Mouse (Mus musculus): ENCODE results near the gene Frg2f1. TPM values are rescaled to one million over a fixed set of nuclear protein-coding genes. Genes with fewer than 3 reads are reported as not detected.

Frg2f1 gene
- polyA plus RNA-seq, 2 experiments: 0.53 to 1.1 TPM

GRCm38 (mm10) chr4:119511591-119511990, 27.7 kb downstream of the Frg2f1 start:
- Histone ChIP-seq H3K27me3 (ENCODE audit: control insufficient read depth, insufficient read depth, low read length) (no peaks in the 10 kb centered on the region), H3K9me3 (ENCODE audit: control insufficient read depth, low read length) (no peaks in the 10 kb centered on the region), H3K9ac (replicated peaks) (no peak overlapping the region), H3K4me1 (replicated peaks; ENCODE audit: control insufficient read depth in 2 of 2, insufficient read depth in 2 of 2, low read length in 1 of 2) (no peaks in the 10 kb centered on the region), H3K36me3 (replicated peaks; ENCODE audit: control insufficient read depth, insufficient read depth, low read depth) (no peaks in the 10 kb centered on the region), H3K27ac (no peak overlapping the region), H3K4me3 (ENCODE audit: insufficient read depth in 1 of 2, low read depth in 2 of 2, low read length in 2 of 2) (no peak overlapping the region), H3K4me2 (ENCODE audit: low read depth) (no peak overlapping the region)
- no peak for DNase-seq (ENCODE audit: low read depth in 3 of 3, low spot score in 3 of 3)
- WGBS (ENCODE audit: insufficient replicate concordance): 42% methylated on average over 2 of the region's 2 CpGs
- TF ChIP-seq CTCF (IDR thresholded peaks at IDR 0.05; ENCODE audit: low read depth): peak; percentile 26
- no peak for TF ChIP-seq EP300 (IDR thresholded peaks at IDR 0.05; ENCODE audit: low read depth)
- no peak for ATAC-seq (ENCODE audit: insufficient read depth)

DNA sequence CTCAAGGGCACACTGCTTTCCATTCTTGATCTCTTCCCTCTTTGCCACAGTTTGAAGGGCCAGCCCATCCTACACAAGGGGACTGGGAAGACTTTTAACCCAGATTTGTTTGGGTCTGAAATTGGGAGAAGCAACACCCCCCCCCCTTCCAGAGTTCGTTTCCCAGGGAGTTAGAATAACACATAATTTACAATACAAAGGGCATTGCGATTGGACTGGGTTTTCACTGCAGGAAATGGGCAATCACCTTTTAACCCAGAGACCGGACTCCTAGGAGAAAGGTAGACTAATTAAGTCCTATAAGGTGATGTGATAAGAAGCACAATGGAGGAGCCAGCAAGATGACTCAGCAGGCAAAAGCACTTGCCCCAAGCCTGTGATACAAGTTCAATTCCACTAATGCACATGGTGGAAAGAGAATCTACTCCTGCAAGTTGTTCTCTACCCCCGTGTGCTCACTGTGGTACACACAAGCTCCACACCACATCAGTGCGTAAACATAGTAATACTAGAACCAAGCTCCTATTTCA, 40.9 kb downstream of the Frg2f1 start:
- H3K4me2 ChIP-seq (ENCODE audit: low read depth): no peak overlapping the region
- H3K36me3 ChIP-seq (replicated peaks; ENCODE audit: control insufficient read depth, insufficient read depth, low read depth): no peaks in the 10 kb centered on the region
- H3K27me3 ChIP-seq (ENCODE audit: control insufficient read depth, insufficient read depth, low read length): peaks cover 4% of the 10 kb centered on the region
- no peak for TF ChIP-seq EP300 (IDR thresholded peaks at IDR 0.05; ENCODE audit: low read depth)
- no peak for TF ChIP-seq CTCF (IDR thresholded peaks at IDR 0.05; ENCODE audit: low read depth)
- no peak overlapping the region for H3K4me3 ChIP-seq (ENCODE audit: insufficient read depth in 1 of 2, low read depth in 2 of 2, low read length in 2 of 2)
- no peak overlapping the region for H3K9ac ChIP-seq (replicated peaks)
- ATAC-seq (ENCODE audit: insufficient read depth) (no peak), DNase-seq (ENCODE audit: low read depth in 3 of 3, low spot score in 3 of 3) (no peak)
- no peaks in the 10 kb centered on the region for H3K4me1 ChIP-seq (replicated peaks; ENCODE audit: control insufficient read depth in 2 of 2, insufficient read depth in 2 of 2, low read length in 1 of 2)
- 52% methylated on average over 5 of the region's 5 CpGs for WGBS (ENCODE audit: insufficient replicate concordance)
- H3K9me3 ChIP-seq (ENCODE audit: control insufficient read depth, low read length): no peaks in the 10 kb centered on the region
- no peak overlapping the region for H3K27ac ChIP-seq

DNA sequence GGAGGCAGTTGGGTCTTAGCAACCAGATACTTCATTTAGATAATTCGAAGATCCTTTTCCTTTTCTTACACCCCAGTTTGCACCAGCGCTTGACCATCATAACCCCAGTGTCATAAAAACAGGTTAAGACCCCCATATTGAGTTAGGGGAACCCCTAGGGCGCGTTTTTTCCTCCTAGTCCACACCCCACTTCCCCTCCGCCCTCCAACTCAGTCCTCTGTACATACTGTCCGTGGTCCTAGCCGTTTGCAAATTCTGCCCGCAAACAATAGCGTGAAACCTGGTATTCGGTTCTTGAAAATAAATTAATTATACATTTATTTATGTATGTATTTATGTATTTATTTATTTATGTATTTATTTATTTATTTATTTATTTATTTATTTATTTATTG, 46.4 kb downstream of the Frg2f1 start:
- TF ChIP-seq EP300 (IDR thresholded peaks at IDR 0.05; ENCODE audit: low read depth) (no peak), CTCF (IDR thresholded peaks at IDR 0.05; ENCODE audit: low read depth) (no peak)
- H3K4me1 ChIP-seq (replicated peaks; ENCODE audit: control insufficient read depth in 2 of 2, insufficient read depth in 2 of 2, low read length in 1 of 2): no peaks in the 10 kb centered on the region; a peak in 1 of 4 replicates
- peaks cover 27% of the 10 kb centered on the region for H3K27me3 ChIP-seq (ENCODE audit: control insufficient read depth, insufficient read depth, low read length)
- peak overlapping the region; percentile 54 for H3K4me2 ChIP-seq (ENCODE audit: low read depth)
- peak overlapping the region in 1 of 2 experiments; percentile 38; a peak in 1 of 4 replicates for H3K4me3 ChIP-seq (ENCODE audit: insufficient read depth in 1 of 2, low read depth in 2 of 2, low read length in 2 of 2)
- no peaks in the 10 kb centered on the region for H3K36me3 ChIP-seq (replicated peaks; ENCODE audit: control insufficient read depth, insufficient read depth, low read depth)
- WGBS (ENCODE audit: insufficient replicate concordance): 33% methylated on average over 10 of the region's 10 CpGs
- no peaks in the 10 kb centered on the region for H3K9me3 ChIP-seq (ENCODE audit: control insufficient read depth, low read length)
- H3K9ac ChIP-seq (replicated peaks): no peak overlapping the region
- ATAC-seq (ENCODE audit: insufficient read depth) (no peak), DNase-seq (ENCODE audit: low read depth in 3 of 3, low spot score in 3 of 3) (no peak)
- no peak overlapping the region for H3K27ac ChIP-seq

DNA sequence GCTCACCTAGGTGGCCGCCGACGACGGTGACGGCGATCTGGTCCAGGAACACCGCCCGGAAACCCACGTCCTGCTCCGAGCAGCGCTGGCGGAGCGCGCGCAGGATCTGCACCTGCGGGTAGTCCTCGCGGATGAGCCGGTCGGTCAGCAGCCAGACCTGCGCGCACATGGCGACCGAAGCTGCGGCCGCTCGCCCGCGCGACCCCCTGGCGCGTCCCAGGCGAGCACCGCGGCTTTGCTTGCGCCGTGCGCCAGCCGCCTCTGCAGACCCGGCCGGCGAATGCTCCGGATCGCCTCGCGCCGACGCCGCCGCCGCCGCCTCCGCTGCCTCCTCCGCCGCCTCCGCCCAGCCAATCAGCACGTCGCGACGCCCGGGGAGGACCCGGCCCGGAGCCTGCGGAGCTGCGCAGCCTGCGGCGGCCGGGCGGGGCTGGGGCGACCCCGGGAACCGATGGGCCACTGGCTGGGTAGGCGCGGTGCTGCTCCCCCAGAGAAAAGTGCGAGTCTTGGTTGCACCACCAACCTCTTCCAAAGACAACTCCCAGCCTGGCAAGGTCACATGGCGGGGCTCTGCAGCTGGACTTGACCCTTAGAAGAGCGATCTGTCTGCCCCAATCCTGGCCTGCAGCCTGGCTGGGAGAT, 46.9 kb downstream of the Frg2f1 start, which contains the start of gene Rimkla:
Gene Rimkla (minus strand): TSS at position 338 of the 642 bp plus-strand sequence.
- H3K36me3 ChIP-seq (replicated peaks; ENCODE audit: control insufficient read depth, insufficient read depth, low read depth): no peaks in the 10 kb centered on the region
- 0 out of 2 replicates have a peak, but pooled peaks have one; percentile 28 for ATAC-seq (ENCODE audit: insufficient read depth)

GRCm38 (mm10) chr4:119490806-119491205, 48.5 kb downstream of the Frg2f1 start:
- Histone ChIP-seq H3K27me3 (ENCODE audit: control insufficient read depth, insufficient read depth, low read length) (peaks cover 27% of the 10 kb centered on the region), H3K4me1 (replicated peaks; ENCODE audit: control insufficient read depth in 2 of 2, insufficient read depth in 2 of 2, low read length in 1 of 2) (no peaks in the 10 kb centered on the region; a peak in 1 of 4 replicates), H3K36me3 (replicated peaks; ENCODE audit: control insufficient read depth, insufficient read depth, low read depth) (no peaks in the 10 kb centered on the region), H3K4me3 (ENCODE audit: insufficient read depth in 1 of 2, low read depth in 2 of 2, low read length in 2 of 2) (no peak overlapping the region), H3K4me2 (ENCODE audit: low read depth) (no peak overlapping the region), H3K27ac (no peak overlapping the region), H3K9me3 (ENCODE audit: control insufficient read depth, low read length) (no peaks in the 10 kb centered on the region), H3K9ac (replicated peaks) (no peak overlapping the region)
- WGBS (ENCODE audit: insufficient replicate concordance): 52% methylated on average over 3 of the region's 3 CpGs
- DNase-seq (ENCODE audit: low read depth in 3 of 3, low spot score in 3 of 3) (peak in 1 of 3 experiments; percentile 6), ATAC-seq (ENCODE audit: insufficient read depth) (no peak)
- TF ChIP-seq CTCF (IDR thresholded peaks at IDR 0.05; ENCODE audit: low read depth) (peak; percentile 54), EP300 (IDR thresholded peaks at IDR 0.05; ENCODE audit: low read depth) (no peak)

More for the DNA sequence above, 46.9 kb downstream of the Frg2f1 start, which contains the start of gene Rimkla:
- TF ChIP-seq EP300 (IDR thresholded peaks at IDR 0.05; ENCODE audit: low read depth): no peak
- TF ChIP-seq CTCF (IDR thresholded peaks at IDR 0.05; ENCODE audit: low read depth): no peak
- H3K9me3 ChIP-seq (ENCODE audit: control insufficient read depth, low read length): no peaks in the 10 kb centered on the region
- peak within 1 kb of the TSS; percentile 54 for H3K4me2 ChIP-seq (ENCODE audit: low read depth)
- H3K4me3 ChIP-seq (ENCODE audit: insufficient read depth in 1 of 2, low read depth in 2 of 2, low read length in 2 of 2): peak within 1 kb of the TSS; percentile 38 to 39
- under 1% methylated on average over 77 of the region's 77 CpGs for WGBS (ENCODE audit: insufficient replicate concordance)
- H3K9ac ChIP-seq (replicated peaks): no peak within 1 kb of the TSS
- no peak for DNase-seq (ENCODE audit: low read depth in 3 of 3, low spot score in 3 of 3)
- no peak within 1 kb of the TSS for H3K27ac ChIP-seq
- H3K27me3 ChIP-seq (ENCODE audit: control insufficient read depth, insufficient read depth, low read length): peaks cover 27% of the 10 kb centered on the region
- no peaks in the 10 kb centered on the region; a peak in 1 of 4 replicates for H3K4me1 ChIP-seq (replicated peaks; ENCODE audit: control insufficient read depth in 2 of 2, insufficient read depth in 2 of 2, low read length in 1 of 2)

All from liver, embryonic 14.5 days (tissue).